Mouse (Mus musculus) G1E (cell line): Measurements from ENCODE around the gene Smim1.

Source experiments
- CTCF ChIP-seq: IDR thresholded peaks from 2 replicates; pipeline ENCODE4 v1.5.1; 2012; ENCODE audit warnings: low read depth, low read length, inconsistent platforms, mixed read lengths
- TAL1 ChIP-seq: conservative IDR thresholded peaks from 2 replicates; pipeline ENCODE4 v1.6.1; 2012; ENCODE audit warnings: low read depth, low read length, inconsistent platforms, mixed read lengths

DNA sequence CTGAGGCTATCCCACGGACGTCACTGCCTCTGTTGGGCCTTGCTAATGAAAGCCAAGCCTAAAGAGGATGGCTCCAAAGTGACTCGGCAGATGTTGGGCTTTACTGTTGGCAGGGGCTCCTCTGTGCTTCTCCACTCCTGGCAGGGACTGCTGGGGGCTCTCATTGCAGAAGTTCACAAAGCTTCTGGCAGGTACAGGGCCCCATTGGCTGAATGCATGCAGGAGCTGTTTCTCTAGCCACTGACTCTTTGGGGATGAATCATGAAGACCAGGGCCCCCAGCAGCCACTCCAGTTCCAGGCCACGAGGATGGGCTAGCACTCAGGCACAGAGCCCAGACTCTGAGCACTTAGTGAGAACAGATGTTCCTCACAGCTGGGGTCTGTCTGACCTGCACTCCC, 31.7 kb upstream of the Smim1 start:
- TF ChIP-seq TAL1 (no peak), CTCF (no peak)
